Mouse (Mus musculus) lung, postnatal 0 days (tissue): Measurements from ENCODE around the gene Sit1. TPM values are rescaled to one million over a fixed set of nuclear protein-coding genes. Genes with fewer than 3 reads are reported as not detected.

Source experiments
- ATAC-seq: fragments of 200-750 bp; cut with Nextera tagmentation; 2 replicates; pipeline ENCODE4 v1.8.0; 2017; ENCODE audit warnings: moderate library complexity
- DNase-seq: peaks from one replicate; pipeline ENCODE4 v3.0.0-alpha.2; 2016; ENCODE audit warnings: low spot score
- H3K27ac ChIP-seq: fragments of 300-500 bp; sonication (generic); 2 replicates; pipeline ENCODE4 v1.5.1; 2014; ENCODE audit warnings: antibody characterized with exemption, mild to moderate bottlenecking, low read length, mixed read lengths
- H3K27me3 ChIP-seq: fragments of 300-500 bp; sonication (generic); replicated peaks from 2 replicates; pipeline ENCODE4 v1.6.1; 2014; ENCODE audit warnings: low read length, mixed read lengths; ENCODE audit not compliant: insufficient read depth
- H3K36me3 ChIP-seq: fragments of 300-500 bp; sonication (generic); 2 replicates; pipeline ENCODE4 v1.6.1; 2014; ENCODE audit warnings: low read length, mixed read lengths; ENCODE audit not compliant: insufficient read depth
- H3K4me1 ChIP-seq: fragments of 300-500 bp; sonication (generic); 2 replicates; pipeline ENCODE4 v1.6.1; 2014; ENCODE audit warnings: antibody characterized with exemption, low read depth, low read length, mixed read lengths; ENCODE audit not compliant: insufficient read depth
- H3K4me2 ChIP-seq: fragments of 300-500 bp; sonication (generic); replicated peaks from 2 replicates; pipeline ENCODE4 v1.6.1; 2014; ENCODE audit warnings: low read depth, mild to moderate bottlenecking, low read length, moderate library complexity, mixed read lengths
- H3K4me3 ChIP-seq: fragments of 300-500 bp; sonication (generic); 2 replicates; pipeline ENCODE4 v1.5.1; 2014; ENCODE audit warnings: low read depth, low read length
- H3K9ac ChIP-seq: fragments of 300-500 bp; sonication (generic); replicated peaks from 2 replicates; pipeline ENCODE4 v1.6.1; 2014; ENCODE audit warnings: low read depth, mild to moderate bottlenecking
- H3K9me3 ChIP-seq: fragments of 300-500 bp; sonication (generic); 2 replicates; pipeline ENCODE4 v1.6.1; 2016; ENCODE audit warnings: low read length, mixed read lengths
- CTCF ChIP-seq: IDR thresholded peaks from 2 replicates; pipeline ENCODE4 v1.5.1; 2016; ENCODE audit warnings: antibody characterized with exemption, mild to moderate bottlenecking
- EP300 ChIP-seq: IDR thresholded peaks from 2 replicates; pipeline ENCODE4 v1.6.1; 2016; ENCODE audit warnings: antibody characterized with exemption, mild to moderate bottlenecking, control low read depth
- WGBS: fragments of 180-500 bp; shearing (Covaris S2); extraction: QIAGEN DNeasy Blood & Tissue Kit; methylation state at CpG from one replicate; pipeline ENCODE4 v1.1.7; 2014; 5-methylcytosine and 5-hydroxymethylcytosine counted together
- polyA plus RNA-seq: library from polyadenylated mRNA; unstranded; fragments of >200 nt; fragmentation: Nextera tagmentation; extraction: Ambion mirVana; gene quantifications from 2 replicates; pipeline ENCODE4 v1.2.1, GENCODE M21; 2015

The Sit1 gene
- polyA plus RNA-seq, 1 experiment from 2014 or later: not detected

DNA sequence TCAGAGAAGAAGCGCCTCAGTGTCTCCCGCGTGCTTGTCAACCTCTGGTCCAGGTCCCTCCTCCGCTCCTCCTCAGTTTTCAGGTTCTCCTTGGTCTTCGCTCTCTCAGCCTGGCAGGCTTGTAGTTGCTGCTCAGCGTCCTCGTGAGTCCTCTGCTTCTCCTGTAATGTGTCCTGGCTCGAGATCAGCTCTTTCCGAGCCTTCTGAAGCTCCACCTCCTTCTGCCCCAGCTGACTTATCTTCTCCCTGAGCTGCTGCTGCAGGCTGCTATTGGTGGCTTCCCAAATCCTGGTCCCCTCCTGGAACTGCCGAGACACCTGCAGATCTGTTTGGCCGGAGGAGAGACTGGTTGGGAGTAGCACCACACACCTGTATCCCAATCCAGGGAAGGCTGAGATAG lies 31.2 kb downstream of the Sit1 start:
- Histone ChIP-seq H3K9me3 (no peaks in the 10 kb centered on the region), H3K4me3 (no peak overlapping the region), H3K9ac (no peak overlapping the region), H3K27me3 (0 out of 2 replicates have a peak, but pooled peaks cover 7% of the 10 kb centered on the region), H3K4me1 (peaks cover 4% of the 10 kb centered on the region; the same call in 1 of the 2 replicates), H3K27ac (no peak overlapping the region), H3K4me2 (no peak overlapping the region), H3K36me3 (no peaks in the 10 kb centered on the region)
- ATAC-seq (no peak), DNase-seq (no peak)
- TF ChIP-seq EP300 (no peak), CTCF (no peak)
- 47% methylated on average over 11 of the region's 11 CpGs for WGBS

DNA sequence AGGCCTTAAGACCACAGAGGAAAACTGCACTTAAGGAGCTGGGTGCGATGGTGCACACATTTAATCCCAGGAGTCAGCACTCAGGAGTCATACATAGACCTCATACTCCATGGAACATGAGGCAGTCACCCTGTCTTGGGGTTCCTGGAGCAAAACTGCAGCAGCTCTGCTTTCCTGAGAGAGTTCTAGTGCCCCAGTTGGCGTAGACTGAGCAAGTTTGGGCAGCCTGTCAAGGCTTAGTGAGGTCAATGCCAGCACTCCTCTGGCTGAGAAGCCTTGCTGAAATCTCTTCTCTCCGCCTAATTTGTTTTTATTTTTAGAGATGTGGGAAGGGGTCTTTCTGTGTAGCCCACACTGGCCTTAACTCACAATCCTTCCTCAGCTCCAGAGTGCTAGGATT lies 35.0 kb downstream of the Sit1 start:
- no peak overlapping the region for H3K4me3 ChIP-seq
- no peak overlapping the region for H3K9ac ChIP-seq
- DNase-seq (no peak), ATAC-seq (no peak)
- no peaks in the 10 kb centered on the region for H3K9me3 ChIP-seq
- H3K36me3 ChIP-seq: 0 out of 2 replicates have a peak, but pooled peaks cover 8% of the 10 kb centered on the region
- 0 out of 2 replicates have a peak, but pooled peaks cover 4% of the 10 kb centered on the region for H3K27me3 ChIP-seq
- H3K27ac ChIP-seq: no peak overlapping the region
- H3K4me1 ChIP-seq: peaks cover 1% of the 10 kb centered on the region; the same call in 1 of the 2 replicates
- WGBS: 86% methylated on average over 3 of the region's 3 CpGs
- TF ChIP-seq CTCF: no peak
- no peak for TF ChIP-seq EP300
- H3K4me2 ChIP-seq: no peak overlapping the region

DNA sequence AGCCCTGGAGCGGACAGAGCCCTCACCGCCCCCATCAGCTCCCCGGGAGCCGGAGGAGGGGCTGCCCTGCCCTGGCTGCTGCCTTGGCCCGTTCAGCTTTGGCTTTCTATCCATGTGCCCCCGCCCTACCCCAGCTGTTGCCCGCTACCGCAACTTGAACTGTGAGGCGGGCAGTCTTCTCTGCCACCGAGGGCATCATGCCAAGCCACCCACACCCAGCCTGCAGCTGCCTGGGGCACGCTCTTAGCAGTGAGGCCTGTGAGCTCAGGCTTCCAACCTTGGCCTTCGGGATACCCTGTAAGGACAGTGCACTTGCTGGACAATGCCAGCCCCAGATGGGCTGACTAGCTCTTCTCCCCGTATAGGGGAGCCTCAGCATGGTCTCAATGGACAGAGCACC lies 36.3 kb downstream of the Sit1 start:
- Histone ChIP-seq H3K9me3 (no peaks in the 10 kb centered on the region), H3K9ac (no peak overlapping the region), H3K4me3 (no peak overlapping the region), H3K27ac (no peak overlapping the region), H3K27me3 (no peaks in the 10 kb centered on the region), H3K4me1 (no peaks in the 10 kb centered on the region), H3K36me3 (0 out of 2 replicates have a peak, but pooled peaks cover 8% of the 10 kb centered on the region), H3K4me2 (no peak overlapping the region)
- ATAC-seq (no peak), DNase-seq (no peak)
- TF ChIP-seq CTCF: no peak
- TF ChIP-seq EP300: no peak
- 84% methylated on average over 13 of the region's 13 CpGs for WGBS

DNA sequence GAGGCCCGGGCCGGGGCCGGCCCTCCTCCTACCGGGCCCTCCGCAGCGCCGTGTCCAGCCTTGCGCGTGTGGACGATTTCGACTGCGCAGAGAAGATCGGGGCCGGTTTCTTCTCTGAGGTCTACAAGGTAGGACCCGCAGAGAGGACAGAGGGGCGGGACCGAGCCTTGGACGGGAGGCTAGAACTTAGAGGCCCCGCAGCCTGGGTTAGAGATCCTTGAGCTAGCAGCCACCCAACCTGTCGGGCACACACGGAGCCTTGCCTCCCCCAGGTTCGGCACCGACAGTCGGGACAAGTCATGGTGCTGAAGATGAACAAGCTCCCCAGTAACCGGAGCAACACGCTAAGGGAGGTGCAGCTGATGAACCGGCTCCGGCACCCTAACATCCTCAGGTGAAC lies 40.0 kb downstream of the Sit1 start:
- Histone ChIP-seq H3K4me3 (peak overlapping the region; percentile 96), H3K9me3 (no peaks in the 10 kb centered on the region), H3K36me3 (0 out of 2 replicates have a peak, but pooled peaks cover 8% of the 10 kb centered on the region), H3K4me1 (no peaks in the 10 kb centered on the region), H3K27me3 (no peaks in the 10 kb centered on the region), H3K4me2 (peak overlapping the region; percentile 93), H3K27ac (peak overlapping the region; percentile 92), H3K9ac (peak overlapping the region; percentile 98)
- peak; percentile 42 for DNase-seq
- no peak for ATAC-seq
- WGBS: 7% methylated on average over 28 of the region's 28 CpGs
- TF ChIP-seq CTCF (no peak), EP300 (no peak)

DNA sequence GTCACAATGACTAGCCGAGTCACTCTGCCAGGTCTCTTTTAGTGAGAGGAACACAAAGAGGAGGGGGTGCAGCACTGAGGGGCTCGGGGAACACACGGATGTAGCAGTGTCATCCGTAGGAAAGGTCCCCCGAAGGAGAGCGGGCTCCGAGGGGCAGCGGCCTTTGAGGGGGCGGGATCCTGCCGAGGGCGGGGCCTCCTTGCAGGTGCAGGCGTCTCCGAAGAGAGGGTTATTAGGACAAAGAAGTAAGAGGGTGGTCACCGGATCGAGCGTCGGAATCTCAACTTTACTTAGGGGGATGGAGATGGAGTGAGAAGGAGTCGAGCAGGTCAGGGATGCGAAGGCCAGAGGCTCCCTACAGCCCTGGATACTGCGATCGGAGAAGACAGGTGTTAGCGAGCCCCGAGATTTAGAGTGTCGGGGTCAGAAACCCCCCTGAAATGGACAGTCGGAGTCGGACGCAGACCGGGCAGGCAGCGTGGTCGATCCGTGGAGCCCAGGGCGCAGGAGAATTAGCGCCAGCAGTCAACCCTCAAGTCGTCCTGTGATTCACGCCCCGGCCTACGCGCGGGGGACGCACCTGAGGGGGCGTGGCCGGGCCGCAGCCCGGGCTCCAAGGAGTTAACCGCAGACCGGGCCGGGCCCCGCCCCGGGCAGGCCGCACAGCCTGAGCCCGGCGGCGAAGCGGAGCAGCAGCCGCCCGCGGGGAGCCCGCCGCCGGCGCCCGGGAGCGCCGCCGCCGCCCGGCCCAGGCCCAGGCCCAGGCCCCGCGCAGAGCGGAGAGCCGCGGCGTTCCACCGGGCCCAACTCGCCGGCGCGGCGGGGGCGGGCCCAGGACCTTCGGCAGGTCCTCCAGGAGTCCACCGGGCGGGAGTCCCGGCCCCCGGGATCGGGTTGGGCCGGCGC lies 40.8 kb downstream of the Sit1 start:
- Histone ChIP-seq H3K4me3 (peak overlapping the region; percentile 96), H3K4me2 (peak overlapping the region; percentile 93), H3K4me1 (no peaks in the 10 kb centered on the region), H3K27me3 (no peaks in the 10 kb centered on the region), H3K9ac (peak overlapping the region; percentile 98), H3K36me3 (0 out of 2 replicates have a peak, but pooled peaks cover 8% of the 10 kb centered on the region), H3K9me3 (no peaks in the 10 kb centered on the region), H3K27ac (peak overlapping the region; percentile 92)
- under 1% methylated on average over 44 of the region's 88 CpGs for WGBS
- TF ChIP-seq CTCF (no peak), EP300 (no peak)
- peak; percentile 77 for ATAC-seq
- DNase-seq: peak; percentile 90

DNA sequence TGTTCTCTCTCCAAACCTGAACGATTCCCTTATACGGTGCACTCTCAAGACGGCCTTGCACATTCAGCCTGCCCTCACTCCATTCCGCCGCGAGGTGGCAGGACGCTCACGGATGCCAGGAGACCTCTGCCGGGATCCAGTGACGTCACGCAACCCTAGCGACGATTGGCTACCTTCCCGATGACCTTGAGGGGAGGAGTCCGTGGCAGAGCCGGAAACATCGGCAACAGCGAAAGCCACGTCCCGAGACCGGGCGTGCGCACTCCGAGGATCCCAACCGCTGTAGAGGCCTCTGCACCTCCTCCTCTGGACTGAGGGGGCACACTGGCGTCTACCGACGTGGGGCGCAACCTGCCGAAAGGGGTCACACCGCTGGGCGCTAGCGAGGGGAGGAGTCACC lies 41.5 kb downstream of the Sit1 start:
- H3K27me3 ChIP-seq: no peaks in the 10 kb centered on the region
- no peaks in the 10 kb centered on the region for H3K4me1 ChIP-seq
- under 1% methylated on average over 33 of the region's 33 CpGs for WGBS
- H3K4me2 ChIP-seq: peak overlapping the region; percentile 93
- 0 out of 2 replicates have a peak, but pooled peaks cover 6% of the 10 kb centered on the region for H3K36me3 ChIP-seq
- ATAC-seq (peak; percentile 95), DNase-seq (peak; percentile 99)
- peak overlapping the region; percentile 98 for H3K9ac ChIP-seq
- peak overlapping the region; percentile 96 for H3K4me3 ChIP-seq
- H3K9me3 ChIP-seq: no peaks in the 10 kb centered on the region
- TF ChIP-seq CTCF (peak; percentile 96), EP300 (no peak)
- peak overlapping the region; percentile 92 for H3K27ac ChIP-seq
